Mouse (Mus musculus): Measurements from ENCODE around the gene Plekhn1. TPM values are rescaled to one million over a fixed set of nuclear protein-coding genes. Genes with fewer than 3 reads are reported as not detected.

Plekhn1 gene
- polyA plus RNA-seq (2017; shearing (Covaris generic)), result 6.6 TPM

GRCm38 (mm10) chr4:156234701-156235213 lies at the start of gene Plekhn1:
TSS of gene Plekhn1 (minus strand) at chr4:156234857.

GRCm38 (mm10) chr4:156255078-156255839 lies 20.6 kb upstream of the Plekhn1 start, which contains the start of gene Samd11:
TSS of gene Samd11 (minus strand) at chr4:156255657.

GRCm38 (mm10) chr4:156235808-156236533 lies 1.3 kb upstream of the Plekhn1 start, which contains the start of gene Noc2l:
TSS of gene Noc2l (plus strand) at chr4:156236010.

GRCm38 (mm10) chr4:156215649-156216048 lies 19.0 kb downstream of the Plekhn1 start, which contains the start of gene Perm1:
TSS of gene Perm1 (plus strand) at chr4:156215868.

GRCm38 (mm10) chr4:156203001-156203412 lies 31.6 kb downstream of the Plekhn1 start, which contains the start of gene AW011738:
TSS of gene AW011738 (plus strand) at chr4:156203304.

GRCm38 (mm10) chr4:156200623-156201475 lies 33.8 kb downstream of the Plekhn1 start, which contains the start of gene Isg15:
TSS of gene Isg15 (minus strand) at chr4:156200818.

GRCm38 (mm10) chr4:156197131-156197828 lies 37.4 kb downstream of the Plekhn1 start, which contains the start of gene Agrn:
TSS of gene Agrn (minus strand) at chr4:156197488.

Other genes starting within 250 kb of the Plekhn1 start
- 0.98 TPM for gene B3galt6, start 242.2 kb downstream of the Plekhn1 start, polyA plus RNA-seq (2017; shearing (Covaris generic))
- gene Sdf4, start 242.0 kb downstream of the Plekhn1 start, polyA plus RNA-seq (2017; shearing (Covaris generic)), result 590 TPM
- 948 TPM for gene Tnfrsf4, start 221.0 kb downstream of the Plekhn1 start, polyA plus RNA-seq (2017; shearing (Covaris generic))
- gene Tnfrsf18, start 208.7 kb downstream of the Plekhn1 start, polyA plus RNA-seq (2017; shearing (Covaris generic)), result 768 TPM
- gene Ttll10, start 175.4 kb downstream of the Plekhn1 start, polyA plus RNA-seq (2017; shearing (Covaris generic)), result 0.35 TPM
- 40.7 TPM for gene 9430015G10Rik, start 124.9 kb downstream of the Plekhn1 start, polyA plus RNA-seq (2017; shearing (Covaris generic))
- gene Rnf223, start 104.3 kb downstream of the Plekhn1 start, polyA plus RNA-seq (2017; shearing (Covaris generic)), result 0.19 TPM
- gene Agrn, start 37.4 kb downstream of the Plekhn1 start, polyA plus RNA-seq (2017; shearing (Covaris generic)), result 2.0 TPM
- gene Isg15, start 34.0 kb downstream of the Plekhn1 start, polyA plus RNA-seq (2017; shearing (Covaris generic)), result 60.5 TPM
- 24.6 TPM for gene AW011738, start 31.6 kb downstream of the Plekhn1 start, polyA plus RNA-seq (2017; shearing (Covaris generic))
- gene Perm1, start 19.0 kb downstream of the Plekhn1 start, polyA plus RNA-seq (2017; shearing (Covaris generic)), result 2.1 TPM
- gene Noc2l, start 1.2 kb upstream of the Plekhn1 start, polyA plus RNA-seq (2017; shearing (Covaris generic)), result 11.7 TPM
- 5.2 TPM for gene Samd11, start 20.8 kb upstream of the Plekhn1 start, polyA plus RNA-seq (2017; shearing (Covaris generic))
- not detected for gene Vmn2r-ps159, start 96.2 kb upstream of the Plekhn1 start, polyA plus RNA-seq (2017; shearing (Covaris generic))